Mouse (Mus musculus): ENCODE data around the gene Hs3st3b1.

DNA sequence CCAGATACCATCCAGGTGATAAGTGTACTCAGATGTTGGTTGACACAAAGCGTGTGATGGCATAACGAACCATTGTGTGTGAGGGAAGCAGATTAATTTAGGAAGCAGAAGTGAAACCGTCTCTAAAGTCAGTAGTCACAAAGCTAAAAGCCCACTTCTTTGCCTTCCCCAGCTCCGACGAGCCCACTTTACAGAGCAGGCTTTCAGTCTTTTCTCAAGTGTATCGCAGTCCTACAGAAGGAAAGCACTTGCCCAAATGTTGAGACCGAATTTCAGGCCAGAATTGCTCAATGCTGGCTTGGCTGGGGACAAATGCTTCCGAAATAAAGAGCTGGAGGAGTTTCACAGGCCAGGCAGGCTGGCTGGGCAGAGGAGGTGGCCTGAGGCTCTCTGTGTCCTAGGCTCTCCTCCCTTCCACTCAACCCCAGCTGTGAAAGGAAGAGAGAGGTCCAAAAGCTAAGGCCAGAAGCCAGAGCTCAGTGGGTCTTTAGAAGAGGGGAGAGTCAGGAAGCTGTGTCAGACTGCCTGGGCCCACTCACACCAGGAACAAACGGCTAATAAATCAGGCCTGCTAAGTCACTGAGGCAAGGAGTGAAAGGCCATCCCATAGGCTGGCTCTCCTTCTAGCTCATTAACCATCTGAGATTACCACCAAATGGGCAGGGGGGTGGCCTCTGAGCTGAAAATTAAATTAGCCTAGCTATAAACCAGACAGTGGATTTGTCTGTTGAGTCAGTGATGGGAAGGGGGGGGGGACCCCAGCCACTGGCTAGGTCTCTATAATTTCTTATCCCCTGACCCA, 15.3 kb downstream of the Hs3st3b1 start:
- TF ChIP-seq POLR2A (IDR thresholded peaks at IDR 0.05; ENCODE audit: control insufficient read depth, extremely low read depth, insufficient read depth, low read length, poor library complexity) (no peak), CTCF (IDR thresholded peaks at IDR 0.05; ENCODE audit: borderline replicate concordance, control insufficient read depth, extremely low read depth, insufficient read depth, low read length, poor library complexity) (no peak)
